Mouse (Mus musculus): ENCODE measurements around the gene Ahcyl2.
A peak's percentile ranks its signal among the peaks of the same experiment; 100 is the strongest.
"Not testable (repeated sequence)": the region's sequence is repeated elsewhere in the genome, so short reads cannot be mapped to it uniquely, and the experiment has no call there.

The Ahcyl2 gene

DNA sequence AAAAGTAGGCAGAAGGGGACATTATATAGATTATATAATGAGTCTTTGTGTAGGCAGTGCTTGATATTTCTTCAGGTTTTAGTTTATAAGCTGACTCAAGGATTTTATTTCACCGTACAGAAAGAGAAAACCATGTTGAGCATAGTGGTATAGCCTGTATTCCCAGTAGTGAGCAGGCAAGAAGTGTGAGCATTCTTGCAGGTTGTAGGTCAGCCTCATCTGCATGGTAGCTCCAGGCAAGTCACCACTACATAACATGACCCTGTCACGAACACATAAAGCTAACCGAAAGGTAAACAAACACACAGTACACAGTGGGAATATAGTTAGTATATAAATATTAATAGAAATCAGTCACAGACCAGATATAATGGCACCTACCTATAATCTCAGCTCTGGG, 47.2 kb downstream of the Ahcyl2 start:
- DNase-seq (ENCODE audit: low spot score in 2 of 2) = no peak

DNA sequence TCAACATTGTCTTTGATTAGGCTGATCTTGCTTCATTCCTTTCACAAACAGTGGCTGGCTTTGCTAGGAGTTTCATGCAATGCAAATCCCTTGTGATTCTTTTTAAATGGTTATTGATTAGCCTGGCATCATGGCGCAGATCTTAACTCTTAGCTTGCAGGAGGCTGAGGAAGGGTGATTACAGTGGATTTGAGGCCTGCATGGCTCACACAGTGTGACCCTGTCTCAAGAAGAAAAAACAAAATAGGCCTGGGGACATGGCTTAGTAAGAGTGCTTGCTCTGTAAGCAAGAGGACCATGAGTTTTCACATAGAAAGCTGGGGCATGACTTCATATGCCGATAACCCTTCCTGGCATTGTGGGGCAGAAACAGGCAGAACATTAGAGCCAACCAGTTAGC, 47.8 kb downstream of the Ahcyl2 start:
- no peak for DNase-seq (ENCODE audit: low spot score in 2 of 2)

DNA sequence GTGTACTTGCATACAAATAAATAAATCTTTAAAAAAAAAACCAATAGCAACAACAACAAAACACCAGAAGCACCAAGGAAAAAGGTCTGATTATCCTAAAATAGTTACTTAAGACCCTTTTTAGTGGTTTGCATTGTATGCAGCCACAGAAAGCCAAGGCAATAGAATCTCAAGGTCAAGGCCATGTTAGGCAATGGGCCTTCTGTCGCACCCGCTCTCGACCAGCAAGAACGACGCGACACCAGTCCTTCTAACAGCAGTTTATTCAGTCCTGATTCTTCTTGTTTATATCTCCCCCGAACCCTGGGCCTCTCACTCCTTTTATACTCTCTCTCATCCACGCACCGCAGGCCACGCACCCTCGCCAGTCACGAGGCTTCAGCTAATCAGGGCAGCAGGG, 48.6 kb downstream of the Ahcyl2 start:
- not testable (repeated sequence) for DNase-seq (ENCODE audit: low spot score in 2 of 2)

DNA sequence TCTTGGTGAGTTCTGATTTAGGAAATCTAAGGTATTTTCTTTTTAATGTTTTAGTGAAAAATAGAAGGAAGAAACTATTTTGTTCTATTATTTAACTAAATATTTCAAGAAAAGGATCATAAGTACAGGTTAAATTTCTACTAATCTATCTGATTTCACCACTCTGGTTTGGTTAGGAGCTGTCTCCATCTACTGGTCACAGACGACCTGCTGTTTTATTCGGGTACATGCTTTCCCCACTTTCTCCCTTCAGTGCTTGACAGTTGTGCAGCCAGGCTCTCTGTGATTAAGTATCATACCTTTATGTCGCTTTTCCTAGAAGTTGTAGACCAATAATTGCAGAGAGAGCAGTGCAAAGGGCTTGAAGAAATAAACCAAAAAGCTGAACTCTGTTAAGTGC, 51.5 kb downstream of the Ahcyl2 start:
- no peak for DNase-seq (ENCODE audit: low spot score in 2 of 2)

DNA sequence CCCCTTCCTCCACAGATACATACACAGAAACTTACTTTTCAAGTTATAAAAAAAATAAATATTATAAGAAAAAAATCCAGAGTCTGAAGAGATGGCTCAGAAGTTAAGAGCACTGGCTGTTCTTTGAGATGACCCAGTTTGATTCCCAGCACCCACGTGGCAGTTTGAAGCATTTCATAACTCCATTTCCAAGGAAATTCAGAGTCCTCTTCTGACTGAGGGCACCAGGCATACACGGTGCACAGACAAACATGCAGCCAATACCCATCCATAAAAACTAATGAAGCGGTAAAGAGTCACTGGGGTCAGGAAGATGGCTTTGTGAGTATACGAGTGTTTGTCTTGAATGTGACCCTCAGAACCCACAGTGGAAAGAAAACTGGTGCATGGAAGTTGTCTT, 52.5 kb downstream of the Ahcyl2 start:
- DNase-seq (ENCODE audit: low spot score in 2 of 2) = no peak

DNA sequence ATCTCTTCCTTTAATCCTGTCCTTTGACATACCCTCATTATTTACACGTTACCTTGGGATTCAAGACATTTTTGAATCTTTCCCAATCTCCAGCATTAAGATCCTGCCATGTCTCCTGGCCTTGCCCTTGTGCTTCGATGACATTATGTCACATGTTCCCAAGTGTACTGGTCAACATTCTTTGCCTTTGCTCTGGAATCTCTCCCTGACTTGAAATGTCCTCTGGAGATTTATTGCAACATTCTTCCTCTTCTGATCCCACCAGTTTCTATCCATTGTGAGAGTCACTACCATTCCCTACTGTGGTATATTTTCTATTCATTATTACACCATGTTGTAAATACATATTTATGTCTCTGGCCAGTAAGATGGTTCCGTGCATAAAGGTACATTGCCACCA, 53.1 kb downstream of the Ahcyl2 start:
- no peak for DNase-seq (ENCODE audit: low spot score in 2 of 2)

DNA sequence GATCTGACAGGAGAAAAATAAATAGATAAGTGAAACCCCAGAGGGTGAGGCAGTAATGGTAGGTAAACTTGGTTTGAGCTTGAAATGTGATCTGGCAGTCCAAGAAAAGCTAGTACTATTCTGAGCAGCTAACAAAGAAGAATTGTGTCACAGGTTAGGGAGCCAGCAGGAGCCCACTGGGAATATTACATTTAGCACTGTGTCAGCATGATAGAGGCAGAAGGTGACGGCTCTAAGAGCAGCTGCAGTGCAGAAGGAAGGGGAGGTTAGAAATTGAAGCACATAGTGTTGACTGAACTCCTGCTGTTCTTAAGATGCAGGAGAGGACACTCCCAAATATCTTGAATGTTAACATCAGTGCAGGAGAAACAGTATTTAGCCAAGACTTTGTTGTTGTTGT, 54.0 kb downstream of the Ahcyl2 start:
- no peak for DNase-seq (ENCODE audit: low spot score in 2 of 2)

DNA sequence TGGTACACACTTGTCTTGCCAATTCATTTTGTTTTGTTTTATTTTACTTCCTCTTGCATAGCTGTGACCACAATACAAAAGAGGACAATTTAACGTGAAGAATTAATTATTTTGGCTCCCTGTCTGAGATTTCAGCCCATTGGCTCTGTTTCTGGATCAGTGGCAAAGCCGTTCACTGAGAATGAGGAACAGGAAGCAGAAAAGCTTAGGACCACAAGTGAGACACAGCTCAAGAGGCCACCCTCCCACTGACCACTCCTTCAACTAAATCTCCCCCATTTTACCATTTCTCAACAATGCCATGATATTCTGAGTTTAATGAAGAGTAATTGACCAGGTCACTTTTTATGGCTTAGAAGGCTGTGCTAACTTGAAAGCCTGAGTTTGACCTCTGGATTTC, 57.5 kb downstream of the Ahcyl2 start:
- DNase-seq (ENCODE audit: low spot score in 2 of 2) = no peak

DNA sequence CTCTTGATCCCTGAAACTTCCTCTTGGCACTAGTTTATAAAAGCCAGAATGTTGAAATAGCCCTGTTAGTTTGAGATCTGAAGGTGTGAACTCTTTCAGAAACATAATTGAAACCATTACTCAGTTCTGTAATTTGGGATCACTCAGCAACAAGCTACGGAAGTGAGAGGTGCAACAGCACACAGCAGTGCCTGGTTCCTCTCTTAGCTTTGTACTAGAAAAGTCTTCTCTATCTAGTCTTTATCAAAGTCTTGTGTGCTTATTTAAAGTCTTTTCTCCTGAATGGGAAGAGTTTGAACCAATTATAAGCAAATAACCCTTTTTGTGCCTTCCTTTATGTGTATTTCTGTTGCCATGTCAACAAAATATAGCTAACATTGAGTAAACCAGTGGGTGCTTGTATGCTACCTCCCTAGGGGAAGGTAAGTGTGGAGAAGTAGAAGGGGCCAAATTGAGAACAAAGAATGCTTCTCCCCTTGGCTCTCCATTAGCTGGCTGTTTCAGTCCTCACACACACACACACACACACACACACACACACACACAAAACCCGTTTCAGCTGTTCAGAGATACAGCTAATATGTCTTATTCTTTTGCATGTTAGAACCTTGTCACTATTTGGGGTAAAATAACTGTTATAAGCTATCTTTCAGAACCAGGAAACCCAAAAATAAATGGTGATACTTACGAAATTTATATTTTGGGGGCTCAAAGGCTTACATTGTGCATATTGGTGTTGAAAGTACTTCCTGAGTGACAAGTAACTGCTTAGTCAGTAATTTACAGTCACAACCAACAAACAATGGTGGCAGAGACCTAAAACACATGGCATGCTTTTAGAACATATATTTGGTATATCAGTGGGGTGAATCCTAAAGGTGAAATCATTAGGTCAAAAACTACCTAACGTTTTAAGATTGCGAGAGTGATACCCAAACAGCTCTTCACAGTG, 59.8 kb downstream of the Ahcyl2 start:
- DNase-seq (ENCODE audit: low spot score in 2 of 2) = no peak

DNA sequence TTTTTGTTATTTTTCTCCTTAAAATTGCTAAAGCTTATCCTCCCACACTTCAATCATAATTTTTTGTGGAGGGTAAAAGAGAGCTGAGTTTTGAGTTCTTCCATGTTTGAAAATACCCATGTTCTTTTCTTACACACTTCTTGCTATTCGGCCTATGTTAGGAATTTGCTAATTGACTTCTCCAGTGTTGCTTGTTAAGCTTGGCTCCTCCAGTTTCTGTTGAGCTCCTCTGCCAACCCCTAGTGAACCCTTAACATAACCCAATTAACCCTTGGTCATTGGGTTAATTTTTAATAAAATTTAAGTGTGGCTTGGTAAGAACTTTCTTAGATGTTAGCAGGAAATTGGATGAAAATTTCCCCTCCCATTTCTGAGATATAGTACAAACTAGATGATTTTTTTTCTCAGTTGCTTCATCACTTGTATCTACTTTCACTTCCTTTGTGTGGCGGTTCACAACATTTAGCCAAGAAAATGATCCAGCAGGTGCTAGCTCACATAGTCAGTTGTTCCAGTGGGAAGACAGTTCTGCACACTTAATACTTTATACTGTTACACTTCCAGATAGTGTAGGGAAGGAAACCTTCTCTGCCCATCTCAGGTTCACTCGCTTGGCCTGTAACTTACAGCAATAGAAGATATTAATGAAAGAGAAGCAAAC, 60.9 kb downstream of the Ahcyl2 start:
- DNase-seq (ENCODE audit: low spot score in 2 of 2) = no peak

DNA sequence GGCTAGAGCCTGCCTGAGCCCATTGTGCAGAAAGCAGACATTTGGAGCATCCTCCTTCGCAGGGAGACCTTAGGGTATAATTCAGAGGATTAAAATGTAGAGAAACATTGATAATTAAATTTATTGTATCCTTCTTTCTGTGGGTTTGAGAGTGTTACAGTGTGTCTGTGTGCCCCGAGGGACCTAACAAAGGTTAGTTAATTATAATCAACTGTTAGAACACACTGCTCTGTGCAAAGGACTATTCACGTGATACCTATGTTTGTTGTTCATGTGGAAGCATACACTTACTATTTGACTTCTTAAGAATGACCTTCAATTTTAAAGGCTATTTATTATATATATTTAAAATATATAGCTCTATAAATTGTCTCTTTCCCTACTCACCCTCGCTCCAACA, 64.5 kb downstream of the Ahcyl2 start:
- DNase-seq (ENCODE audit: low spot score in 2 of 2) = no peak

DNA sequence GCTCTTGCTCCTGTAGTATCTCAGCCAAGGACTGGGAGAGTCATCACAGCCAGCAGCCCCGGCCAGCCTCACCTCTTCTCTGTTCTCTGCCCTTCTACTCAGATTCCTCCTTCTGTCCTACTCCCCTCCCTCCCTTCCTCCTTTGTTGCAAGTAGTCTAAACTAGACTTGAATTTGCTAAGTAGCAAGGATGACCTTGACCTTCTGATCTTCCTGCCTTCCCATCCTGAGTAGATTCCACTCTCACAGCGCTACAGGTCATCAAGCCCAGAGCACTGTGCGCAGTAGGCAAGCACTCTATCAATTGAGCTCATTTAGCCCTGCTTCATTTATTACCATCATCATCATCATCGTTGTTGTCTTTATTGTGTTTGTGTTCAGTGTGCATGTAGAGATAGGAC, 65.3 kb downstream of the Ahcyl2 start:
- no peak for DNase-seq (ENCODE audit: low spot score in 2 of 2)

DNA sequence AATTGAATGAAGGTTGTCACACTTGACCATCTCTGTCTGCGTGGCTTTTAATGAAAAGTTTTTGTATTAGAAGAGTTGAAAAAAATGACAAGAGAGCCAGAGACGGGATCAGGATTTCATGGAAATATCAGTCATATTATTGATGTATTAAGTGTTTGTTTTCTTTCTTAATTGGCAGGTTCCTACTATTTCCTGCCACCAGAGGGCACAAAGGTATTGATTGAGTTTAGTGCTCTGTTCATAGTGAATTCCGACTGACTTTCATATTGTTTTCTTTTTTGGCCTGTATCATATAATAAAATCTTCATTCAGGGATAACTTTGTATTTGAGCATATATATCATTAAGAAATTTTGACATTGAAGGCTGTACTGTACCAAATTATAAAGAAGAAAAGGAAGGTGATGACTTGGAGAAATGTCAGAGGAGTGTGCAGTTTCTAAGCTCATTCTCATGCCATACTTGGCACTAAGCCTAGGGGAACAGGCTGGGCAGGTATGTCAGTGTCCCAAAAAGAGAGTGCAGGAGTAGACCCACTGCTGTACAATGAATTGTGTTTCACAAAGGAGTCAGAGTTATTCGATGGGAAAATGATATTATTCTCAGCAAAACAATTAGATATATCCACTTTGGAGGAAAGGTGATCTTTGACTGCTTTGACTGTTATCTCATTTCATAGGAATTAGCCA, 65.9 kb downstream of the Ahcyl2 start:
- peak in 1 of 2 experiments; percentile 35 for DNase-seq (ENCODE audit: low spot score in 2 of 2)

DNA sequence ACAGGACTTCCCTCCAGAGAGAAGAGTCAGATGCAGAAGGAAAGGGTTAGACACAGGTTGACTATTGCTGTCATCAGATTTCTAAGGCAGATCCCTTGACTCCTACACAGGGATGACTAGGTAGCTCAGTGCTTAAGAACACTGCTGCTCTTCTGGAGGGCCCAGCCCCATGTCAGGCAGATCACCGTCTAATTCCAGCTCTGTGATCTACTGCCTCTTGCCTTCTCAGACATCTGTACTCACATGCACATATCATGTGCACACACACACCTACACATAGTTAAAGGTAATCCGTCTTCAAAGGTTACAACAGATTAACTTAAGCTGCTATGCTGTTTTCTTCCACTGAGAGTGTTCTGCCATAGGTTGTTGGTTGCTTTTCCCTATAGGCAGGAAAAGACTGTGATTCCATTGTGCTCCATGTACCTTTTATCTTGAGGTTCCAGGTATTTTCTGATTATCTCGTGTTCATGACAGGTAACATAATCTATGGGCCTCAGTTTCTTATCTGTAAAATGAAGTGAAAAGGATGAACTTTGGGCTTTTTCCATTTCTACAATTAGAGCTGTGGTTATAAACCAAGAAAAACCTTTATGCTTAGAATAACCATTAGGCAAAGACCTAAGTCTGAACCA, 67.8 kb downstream of the Ahcyl2 start:
- no peak for DNase-seq (ENCODE audit: low spot score in 2 of 2)

DNA sequence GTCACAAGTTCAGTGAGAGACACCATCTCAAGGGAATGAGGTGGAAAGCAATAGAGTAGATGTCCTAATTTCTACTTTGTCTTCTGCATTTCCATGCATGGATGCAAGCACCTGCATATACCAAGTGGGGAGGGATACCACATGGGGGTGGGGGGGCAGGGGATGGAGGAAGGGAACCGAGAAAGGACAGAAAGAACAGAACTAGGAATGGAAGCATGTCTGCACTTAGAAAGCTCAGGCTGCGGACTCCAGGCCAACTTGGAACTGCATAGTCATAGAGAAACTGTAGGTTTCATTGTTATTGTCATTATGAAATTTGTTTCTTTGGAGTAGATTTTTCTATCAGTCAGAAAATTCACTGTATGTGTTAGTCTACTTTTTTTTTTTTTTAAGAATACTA, 69.8 kb downstream of the Ahcyl2 start:
- DNase-seq (ENCODE audit: low spot score in 2 of 2) = no peak

DNA sequence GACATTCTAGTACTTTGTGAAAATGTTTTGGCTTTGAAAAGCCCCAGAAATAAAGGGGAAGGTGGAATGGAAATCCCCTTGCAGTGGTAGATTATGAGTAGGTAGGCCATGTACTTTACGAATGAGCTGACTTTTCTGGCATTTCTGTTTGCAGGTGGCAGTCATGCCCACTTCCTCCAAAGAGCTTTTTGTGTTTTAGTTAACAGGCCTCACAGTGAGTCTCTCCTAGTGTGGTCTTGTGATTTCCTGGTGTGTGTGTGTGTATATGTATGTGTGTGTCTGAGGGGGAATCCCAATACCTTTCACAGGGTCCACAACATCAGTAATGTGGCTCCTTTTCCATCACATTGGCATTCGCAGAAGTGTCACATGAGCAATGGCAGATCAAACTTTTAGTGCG, 70.7 kb downstream of the Ahcyl2 start:
- DNase-seq (ENCODE audit: low spot score in 2 of 2) = no peak

DNA sequence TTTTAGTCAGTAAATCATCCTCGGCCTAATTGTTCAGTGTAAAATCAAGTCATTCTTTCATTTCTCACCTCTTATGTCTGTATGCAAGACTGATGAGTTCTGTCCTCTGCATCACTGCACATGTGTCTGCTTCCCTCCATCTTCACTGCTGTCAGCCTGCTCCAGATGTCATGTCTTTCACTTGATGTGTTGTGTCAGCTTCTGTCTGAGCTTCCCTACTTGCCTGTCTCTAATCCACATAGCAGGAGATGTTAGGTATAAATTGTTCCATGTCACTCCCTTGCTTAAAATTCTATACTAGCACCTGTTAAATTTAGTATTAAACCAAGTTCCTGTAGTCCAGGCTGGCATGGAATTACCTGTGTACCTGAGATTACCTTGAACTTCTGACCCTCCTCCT, 72.2 kb downstream of the Ahcyl2 start:
- DNase-seq (ENCODE audit: low spot score in 2 of 2) = no peak

DNA sequence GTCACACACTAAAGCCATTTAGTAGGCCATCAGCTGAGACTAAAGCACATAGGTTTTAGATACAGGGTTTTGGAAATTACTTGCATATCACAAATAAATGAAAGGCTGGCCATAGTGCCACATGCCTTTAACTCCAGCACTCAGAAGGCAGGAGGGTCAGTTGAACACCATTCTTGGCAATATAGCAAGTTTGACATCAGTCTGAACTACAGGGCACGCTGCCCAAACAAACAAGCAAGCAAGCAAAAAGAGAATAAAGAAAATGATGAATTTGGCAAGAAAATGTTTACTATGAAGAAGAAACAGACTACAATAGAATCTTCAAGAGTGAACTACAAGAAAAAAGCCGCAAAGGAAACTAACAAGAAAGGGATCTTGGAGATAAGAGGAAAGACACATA, 73.7 kb downstream of the Ahcyl2 start:
- no peak for DNase-seq (ENCODE audit: low spot score in 2 of 2)

DNA sequence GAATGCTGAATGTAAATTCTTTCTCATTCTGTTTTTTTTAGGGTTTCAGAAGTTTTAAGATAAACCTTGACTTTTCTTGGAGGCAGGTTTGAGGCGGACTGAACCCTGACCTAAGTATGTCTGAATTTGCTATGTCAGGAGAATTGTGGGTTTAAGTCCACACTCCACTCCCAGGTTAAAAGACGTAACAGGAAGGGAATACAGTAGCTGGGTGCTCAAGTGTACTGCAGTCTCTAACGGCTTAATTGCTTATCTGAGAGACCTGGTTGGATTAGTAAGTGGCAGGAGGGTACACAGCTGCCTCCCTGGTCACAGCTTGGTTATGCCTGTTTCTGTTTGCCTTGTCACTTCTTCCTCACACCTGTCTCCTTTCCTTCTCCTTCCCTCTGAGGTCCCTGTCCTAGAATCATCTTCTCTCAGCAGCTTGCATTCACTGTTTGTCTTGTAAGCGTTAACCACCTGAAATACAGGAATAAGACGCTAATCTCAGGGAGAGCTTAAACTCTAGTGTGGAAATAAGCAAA, 79.9 kb downstream of the Ahcyl2 start:
- DNase-seq (ENCODE audit: low spot score in 2 of 2) = no peak

DNA sequence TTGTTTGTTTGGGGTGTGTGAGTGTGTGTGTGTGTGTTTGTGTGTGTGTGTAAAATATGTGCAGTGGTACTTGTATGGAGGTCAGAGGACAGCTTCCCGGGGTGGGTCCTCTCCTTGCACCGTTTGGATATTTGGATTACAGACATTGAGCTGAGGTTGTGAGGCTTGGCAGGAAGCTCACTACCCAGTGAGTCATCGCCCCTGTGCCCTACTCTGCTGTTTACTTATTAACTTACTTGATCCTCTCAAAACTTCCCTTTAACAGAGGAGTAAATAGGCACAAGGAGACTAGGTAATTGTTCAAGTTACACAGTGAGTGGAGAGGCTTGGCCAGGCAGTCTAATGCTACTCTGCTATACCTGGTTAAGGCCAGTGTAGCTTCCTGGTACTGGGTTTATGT, 81.0 kb downstream of the Ahcyl2 start:
- peak in 1 of 2 experiments; percentile 39 for DNase-seq (ENCODE audit: low spot score in 2 of 2)

DNA sequence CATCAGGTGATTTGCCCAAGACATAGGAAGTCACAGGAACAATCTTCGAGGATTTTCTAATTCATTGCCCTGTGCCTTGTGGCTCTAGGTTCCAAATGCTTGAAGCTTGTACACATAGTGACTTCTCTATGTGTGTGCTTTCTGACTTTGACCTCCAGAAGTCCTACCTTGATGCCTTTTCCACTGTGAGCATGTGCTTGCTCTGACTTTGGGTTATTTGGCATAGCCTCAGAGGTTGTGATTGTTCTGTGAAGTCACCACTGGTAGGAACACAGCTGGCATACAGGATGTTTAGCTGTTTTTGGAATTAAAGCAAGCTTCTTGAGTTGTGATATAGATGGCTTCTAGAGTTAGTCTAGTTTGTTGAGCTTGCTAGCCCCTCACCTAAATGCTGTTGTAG, 82.3 kb downstream of the Ahcyl2 start:
- DNase-seq (ENCODE audit: low spot score in 2 of 2) = no peak

DNA sequence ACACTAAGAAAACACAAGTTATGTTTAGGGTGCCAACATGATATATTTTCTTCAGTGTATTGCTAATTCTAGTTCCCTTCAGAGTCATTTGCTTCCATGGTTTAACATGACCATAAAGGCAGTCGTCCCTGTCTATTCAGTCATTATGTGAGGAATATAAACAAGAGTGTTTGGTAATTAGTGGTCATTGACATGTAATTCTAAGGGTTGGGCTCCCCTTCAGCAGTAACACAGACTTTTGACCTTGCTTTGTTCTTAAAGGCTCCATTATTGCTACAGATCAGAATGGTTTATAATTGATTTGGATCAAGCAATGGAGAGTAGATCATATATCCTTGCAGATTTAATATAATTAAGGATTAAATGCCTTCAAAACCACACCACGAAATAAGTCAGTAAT, 82.9 kb downstream of the Ahcyl2 start:
- no peak for DNase-seq (ENCODE audit: low spot score in 2 of 2)

Measured in urinary bladder, adult 18-20 months (tissue).